Mouse (Mus musculus): ENCODE measurements at regions not wholly inside any gene's neighbourhood (a gene's known extent, or its start where the extent isn't known, plus 50 kb on each side); places are given as distances from the start of the nearest gene placed in this dataset.

DNA sequence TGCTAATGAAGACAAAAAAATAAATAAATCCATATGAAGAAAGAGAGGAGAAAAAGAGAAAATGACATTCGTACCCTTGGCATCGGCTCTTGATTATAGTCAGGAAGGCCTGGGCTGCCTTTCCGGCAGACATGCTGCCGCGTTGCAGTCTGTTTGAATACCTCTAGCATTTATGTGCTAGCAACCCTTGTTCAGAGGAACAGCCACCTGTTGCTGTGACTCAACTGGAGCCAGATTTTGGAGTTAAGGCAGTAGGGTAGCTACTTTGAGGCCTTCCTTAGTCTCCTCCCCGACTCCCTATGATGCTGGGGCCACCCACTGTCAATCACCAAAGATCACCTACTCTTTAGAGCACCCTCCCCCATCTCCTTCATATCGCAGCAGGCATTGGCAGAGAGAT lies 148.5 kb upstream of the Cops8 start:
- no peak for DNase-seq (ENCODE audit: low spot score in 2 of 2)

GRCm38 (mm10) chr1:90457396-90457795 lies 145.4 kb upstream of the Cops8 start:
- no peak for DNase-seq (ENCODE audit: low spot score in 2 of 2)

GRCm38 (mm10) chr1:90458176-90458575 lies 144.6 kb upstream of the Cops8 start:
- no peak for DNase-seq (ENCODE audit: low spot score in 2 of 2)

DNA sequence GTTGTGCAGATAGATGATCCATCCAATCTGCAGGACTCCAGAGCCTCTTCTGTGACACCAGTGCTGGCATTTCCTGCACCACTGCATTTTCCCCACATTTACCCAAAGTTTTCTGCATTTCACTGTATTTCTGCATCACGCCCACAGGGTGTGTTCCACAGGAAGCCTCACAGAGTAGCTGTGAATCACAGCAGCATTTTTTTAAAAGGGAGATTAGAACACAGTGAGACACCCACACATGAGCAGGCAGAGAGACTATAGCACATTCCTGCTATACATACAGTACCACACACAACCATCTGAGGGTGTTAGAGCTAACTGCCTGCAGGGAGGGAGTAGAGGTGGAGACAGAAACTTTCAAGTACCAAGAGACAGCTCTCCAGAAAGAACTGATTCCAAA lies 141.1 kb upstream of the Cops8 start:
- no peak for DNase-seq (ENCODE audit: low spot score in 2 of 2)

GRCm38 (mm10) chr1:90463302-90463701 lies 139.5 kb upstream of the Cops8 start:
- no peak for DNase-seq (ENCODE audit: low spot score in 2 of 2)

DNA sequence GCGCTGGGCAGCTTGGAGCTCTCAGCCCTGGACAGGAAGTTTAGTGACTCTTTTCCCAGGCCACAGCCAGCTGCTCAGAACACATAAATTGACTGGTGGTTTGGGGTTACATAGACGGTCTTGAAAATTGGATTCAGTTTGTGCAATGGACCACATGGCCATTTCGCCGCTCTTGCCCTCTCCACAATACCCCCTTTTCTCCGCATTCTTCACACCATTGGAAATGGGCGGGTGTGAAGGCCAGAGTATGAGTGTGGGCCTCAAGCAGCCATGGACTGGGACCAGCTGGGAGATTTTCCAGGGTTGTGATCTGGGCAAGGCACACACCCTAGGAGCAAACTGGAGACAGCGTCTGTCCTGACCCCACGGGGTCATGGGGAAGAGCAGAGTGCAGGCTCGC lies 135.1 kb upstream of the Cops8 start:
- no peak for DNase-seq (ENCODE audit: low spot score in 2 of 2)

DNA sequence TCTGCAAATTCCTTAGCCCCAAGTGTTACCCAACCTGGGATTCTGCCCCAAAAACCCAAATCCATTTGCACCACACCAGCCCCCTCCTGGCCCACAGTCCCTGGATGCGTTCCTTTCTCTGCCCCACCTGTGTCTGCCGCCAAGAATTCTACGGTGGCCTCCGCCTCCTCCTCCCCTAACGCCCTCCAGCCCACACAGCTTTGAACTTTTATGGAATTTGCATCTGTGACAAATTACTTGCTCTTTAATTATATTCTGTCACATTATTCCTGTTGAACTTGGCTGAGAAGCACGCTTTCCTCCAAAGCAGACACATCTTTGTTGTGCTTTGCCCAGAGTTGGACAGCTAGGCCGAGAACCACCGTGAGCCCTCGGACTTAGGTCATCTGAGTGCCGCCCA lies 131.8 kb upstream of the Cops8 start:
- DNase-seq (ENCODE audit: low spot score in 2 of 2), result no peak

DNA sequence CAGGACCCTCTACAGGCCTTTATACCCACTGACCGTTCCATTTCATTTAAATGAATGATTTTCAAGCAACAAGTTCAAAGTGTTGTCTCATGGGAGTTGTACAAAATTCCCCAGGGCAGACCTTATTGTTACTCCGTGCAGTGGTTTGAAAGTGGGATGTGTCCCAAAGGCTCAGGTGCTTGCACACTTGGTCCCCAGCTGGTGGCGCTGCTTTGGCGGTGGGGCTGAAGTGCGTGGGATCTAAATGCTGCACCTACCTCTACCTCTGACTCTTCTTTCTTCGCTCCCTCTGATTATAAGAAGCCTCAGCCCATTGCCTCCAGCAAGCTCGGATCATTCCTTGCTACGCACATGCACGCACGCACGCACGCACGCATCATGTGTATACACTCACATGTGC lies 131.0 kb upstream of the Cops8 start:
- no peak for DNase-seq (ENCODE audit: low spot score in 2 of 2)

DNA sequence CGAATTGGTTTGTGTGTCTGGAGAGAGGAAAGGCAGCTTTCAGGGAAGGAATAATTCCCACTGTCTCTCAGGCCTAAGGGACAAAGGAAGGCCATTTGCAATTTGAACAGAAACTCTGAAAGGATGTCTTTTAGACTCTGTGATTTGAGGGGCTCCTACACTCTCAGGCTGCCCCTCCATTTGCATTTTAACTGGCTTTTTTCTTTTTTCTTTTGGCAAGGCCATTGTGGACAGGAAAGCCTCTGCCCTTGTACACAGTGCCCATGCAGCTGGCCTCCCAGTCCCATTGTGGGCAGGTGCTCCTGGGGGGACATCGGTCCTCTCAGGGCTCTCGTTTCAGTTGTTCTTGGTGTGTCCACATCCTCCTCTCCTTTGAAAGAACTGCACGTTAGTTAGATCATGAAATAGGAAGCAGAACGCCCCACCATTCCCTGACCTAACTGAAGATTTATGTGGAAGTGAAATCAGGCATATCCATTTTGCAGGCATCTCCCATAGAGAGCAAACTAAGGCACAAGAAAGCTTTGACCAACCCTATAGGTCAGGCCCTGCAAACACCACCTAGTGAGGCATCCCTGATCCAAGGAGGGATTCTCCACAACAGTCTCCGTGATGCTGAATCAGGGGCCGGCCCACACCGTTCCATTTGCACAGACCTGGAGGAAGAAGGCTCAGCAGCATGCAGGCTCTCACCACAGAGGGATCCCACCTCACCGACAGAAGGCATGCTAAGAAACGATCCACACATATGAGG lies 127.5 kb upstream of the Cops8 start:
- no peak for DNase-seq (ENCODE audit: low spot score in 2 of 2)

GRCm38 (mm10) chr1:90476556-90477243 lies 126.1 kb upstream of the Cops8 start:
- no peak for DNase-seq (ENCODE audit: low spot score in 2 of 2)

DNA sequence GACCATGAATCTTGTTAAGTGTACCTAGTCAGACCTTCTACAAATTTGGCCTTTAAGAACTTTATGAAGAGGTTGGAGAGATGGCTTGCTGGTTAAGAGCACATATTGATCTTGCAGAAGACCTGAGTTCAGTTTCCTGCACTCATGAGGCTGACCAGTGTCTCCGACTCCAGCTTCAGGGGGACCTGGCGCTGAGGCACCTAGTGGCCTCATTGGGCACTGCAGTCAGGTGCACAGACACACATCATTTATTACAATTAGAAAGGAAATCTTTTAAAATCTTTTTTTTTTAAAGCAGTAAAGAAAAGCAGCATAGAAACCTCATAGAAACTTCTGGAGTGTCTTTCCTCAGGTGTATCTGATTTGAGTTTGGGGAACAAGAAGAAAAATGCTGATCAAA lies 123.9 kb upstream of the Cops8 start:
- no peak for DNase-seq (ENCODE audit: low spot score in 2 of 2)

- no peak for DNase-seq (ENCODE audit: low spot score in 2 of 2)
Observed at GRCm38 (mm10) chr1:90481247-90481646, 121.5 kb upstream of the Cops8 start.

DNA sequence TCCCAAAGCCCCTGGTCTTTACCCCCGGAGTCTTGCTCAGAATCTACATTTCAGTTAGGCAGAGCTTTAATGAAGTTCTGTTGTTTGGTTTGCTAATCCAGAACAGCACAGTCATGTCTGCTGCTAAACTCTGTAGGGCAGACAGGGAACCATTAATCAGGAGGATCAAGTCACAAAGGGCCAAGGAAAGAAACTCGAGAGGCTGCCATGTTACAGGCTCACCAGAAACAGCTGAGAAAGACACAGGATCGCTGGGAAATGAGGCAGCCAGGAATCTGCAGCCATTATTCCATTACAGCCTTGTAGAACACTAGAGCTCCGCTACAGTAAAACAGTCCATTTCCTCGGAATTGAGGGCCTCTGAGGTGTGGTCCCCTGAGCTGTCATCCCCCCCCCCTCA lies 121.1 kb upstream of the Cops8 start:
- DNase-seq (ENCODE audit: low spot score in 2 of 2), result no peak

- no peak for DNase-seq (ENCODE audit: low spot score in 2 of 2)
Observed at GRCm38 (mm10) chr1:90486349-90486839, 116.4 kb upstream of the Cops8 start.

- DNase-seq (ENCODE audit: low spot score in 2 of 2), result no peak
Observed at GRCm38 (mm10) chr1:90487886-90488285, 114.9 kb upstream of the Cops8 start.

DNA sequence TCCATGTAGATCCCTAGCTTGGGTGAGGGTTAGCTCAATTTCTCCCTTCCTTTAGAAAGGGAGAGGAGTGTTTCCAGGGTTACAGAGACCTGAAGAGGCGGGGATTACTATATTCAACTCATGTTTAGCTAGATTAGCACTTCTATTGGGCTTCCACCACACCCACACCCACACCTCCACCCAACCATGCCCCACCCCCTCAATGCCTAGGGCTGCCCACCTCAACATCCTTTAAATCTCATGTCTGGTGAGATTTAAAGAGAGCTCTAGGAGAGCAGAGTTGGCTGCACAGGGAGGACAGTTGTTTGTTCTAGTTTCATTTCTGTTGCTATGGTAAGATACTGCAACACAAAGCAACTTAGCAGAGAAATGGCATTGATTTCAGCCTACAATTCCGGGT lies 113.8 kb upstream of the Cops8 start:
- no peak for DNase-seq (ENCODE audit: low spot score in 2 of 2)

DNA sequence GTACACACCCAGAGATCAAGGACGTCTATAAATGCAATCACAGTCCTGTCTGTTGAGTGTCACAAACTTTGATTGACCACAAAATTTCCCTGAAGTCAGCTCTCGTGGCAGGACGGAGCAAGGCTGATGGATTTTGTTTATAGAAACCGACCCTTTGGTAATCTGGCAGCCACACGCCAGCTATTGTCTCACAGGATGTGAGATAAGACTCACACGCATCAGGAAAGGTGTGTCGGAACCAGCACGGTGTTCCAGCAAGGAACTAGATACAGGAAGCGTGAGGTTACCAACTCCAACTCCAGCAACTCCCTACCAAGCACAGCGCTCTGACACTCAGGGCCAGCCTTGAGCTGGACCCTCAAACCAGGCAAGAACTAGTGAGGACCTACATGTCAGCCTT lies 112.4 kb upstream of the Cops8 start:
- no peak for DNase-seq (ENCODE audit: low spot score in 2 of 2)

GRCm38 (mm10) chr1:90493481-90493880 lies 109.3 kb upstream of the Cops8 start:
- DNase-seq (ENCODE audit: low spot score in 2 of 2), result no peak

DNA sequence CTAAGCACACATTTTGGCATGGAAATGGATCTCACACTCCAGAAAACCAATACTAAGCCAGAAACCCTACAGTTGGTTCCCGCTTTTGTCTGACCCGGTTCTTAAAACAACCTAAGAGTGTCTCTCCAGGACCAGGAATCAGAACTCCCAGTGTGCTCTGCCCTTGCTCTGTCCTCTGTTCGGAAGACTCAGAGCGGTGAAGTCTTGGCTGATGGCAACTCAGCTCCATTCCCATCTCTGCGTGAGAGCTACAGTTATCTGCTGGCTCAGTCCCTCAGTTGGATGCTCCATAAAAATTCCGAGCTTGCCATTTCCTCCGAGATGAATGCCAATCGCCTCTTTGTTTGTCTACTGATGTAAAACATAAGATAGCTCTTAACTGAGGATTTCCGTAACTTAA lies 107.6 kb upstream of the Cops8 start:
- DNase-seq (ENCODE audit: low spot score in 2 of 2), result no peak

- DNase-seq (ENCODE audit: low spot score in 2 of 2), result no peak
Observed at GRCm38 (mm10) chr1:90497568-90497967, 105.2 kb upstream of the Cops8 start.

DNA sequence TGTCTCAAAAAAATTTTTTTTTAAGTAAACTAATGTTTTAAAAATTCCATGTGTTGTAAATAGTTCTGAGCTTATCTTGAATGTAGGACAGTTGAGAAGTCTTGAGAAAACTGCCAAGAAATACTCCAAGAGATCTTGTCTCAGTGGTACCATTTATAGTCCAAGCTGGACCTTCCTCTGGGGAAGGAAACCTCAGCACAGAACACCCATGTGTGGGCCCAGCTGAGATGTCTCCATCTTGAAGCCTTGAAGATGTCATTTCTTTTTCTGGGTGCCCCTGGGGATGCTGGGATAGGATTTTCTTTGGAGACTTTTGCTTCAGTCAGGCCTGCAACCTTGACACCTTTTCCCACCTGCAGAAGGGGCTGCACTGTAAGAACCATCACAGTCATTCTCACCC lies 101.4 kb upstream of the Cops8 start:
- DNase-seq (ENCODE audit: low spot score in 2 of 2), result no peak

DNA sequence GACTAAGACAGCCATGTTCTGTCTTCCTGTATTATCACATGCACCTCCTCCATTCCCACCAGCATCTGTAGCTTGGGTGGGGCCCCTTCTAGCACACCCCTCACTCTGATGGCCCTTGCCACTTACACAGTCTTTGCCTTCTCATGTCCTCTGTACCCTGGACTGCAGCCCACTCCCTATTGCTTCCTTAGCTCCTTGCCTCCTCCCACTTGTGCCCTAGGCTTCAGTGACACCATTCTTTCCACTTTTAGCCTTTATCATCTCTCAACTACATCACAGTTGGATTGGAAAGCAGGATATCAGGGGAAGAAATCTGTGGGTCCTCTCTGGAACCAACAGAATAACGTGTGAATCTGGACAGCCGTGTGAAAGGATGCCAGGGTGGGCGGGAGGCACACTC lies 100.4 kb upstream of the Cops8 start:
- DNase-seq (ENCODE audit: low spot score in 2 of 2), result no peak

DNA sequence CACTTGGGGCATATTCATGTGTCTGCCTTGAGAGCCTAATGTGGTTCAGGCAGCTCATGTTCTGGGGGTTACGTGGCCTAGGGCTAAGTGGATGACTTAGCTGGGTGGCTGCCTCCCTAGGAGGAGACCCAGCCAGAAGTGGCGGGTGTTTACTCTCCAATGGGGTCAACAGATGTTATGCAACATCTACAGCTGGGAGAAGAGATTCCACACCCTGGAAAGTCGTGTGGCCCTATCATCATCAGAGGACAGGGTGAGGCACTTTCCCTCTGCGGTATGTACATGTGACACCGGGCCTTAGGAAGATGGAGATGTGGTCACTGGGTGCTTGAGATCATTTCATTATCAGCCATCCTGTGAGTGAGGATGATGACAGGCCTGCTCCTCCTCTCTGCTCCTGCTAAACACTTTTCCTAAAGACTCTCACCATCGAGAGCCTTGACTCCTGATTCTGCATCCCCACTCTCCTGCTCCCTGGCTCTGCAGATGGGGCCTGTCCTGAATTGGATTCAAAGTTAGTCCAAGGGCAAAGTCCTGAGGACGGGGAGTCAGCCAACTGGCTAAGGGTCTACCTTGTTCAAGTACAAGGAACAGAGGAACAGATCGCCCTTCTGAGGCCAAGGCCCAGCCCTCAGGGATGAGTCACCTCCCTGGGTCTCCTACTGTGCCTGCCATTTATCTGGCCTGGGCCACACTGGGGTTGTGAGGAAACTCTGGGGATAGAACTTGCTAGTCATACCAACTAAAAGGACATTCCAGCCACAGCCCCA lies 99.8 kb upstream of the Cops8 start:
- no peak for DNase-seq (ENCODE audit: low spot score in 2 of 2)

Measured in frontal cortex, postnatal 25 days (tissue).